Mouse (Mus musculus): Measurements from ENCODE around the gene Clec9a. TPM values are rescaled to one million over a fixed set of nuclear protein-coding genes. Genes with fewer than 3 reads are reported as not detected.

The Clec9a gene
- polyA plus RNA-seq (2014; fragmentation: Nextera tagmentation; extraction: Ambion mirVana) = 0.16 and 0.33 TPM in 2 replicates

- H3K4me3 ChIP-seq (replicated peaks; ENCODE audit: low read length) = no peak within 1 kb of the TSS
- no peaks in the 10 kb centered on the region for H3K27me3 ChIP-seq (ENCODE audit: control insufficient read depth, insufficient read depth, low read length)
- WGBS = 89% methylated on average over 2 of the region's 2 CpGs
- H3K9me3 ChIP-seq (ENCODE audit: control insufficient read depth, low read length) = no peaks in the 10 kb centered on the region
- H3K4me1 ChIP-seq (replicated peaks; ENCODE audit: control insufficient read depth, insufficient read depth, low read length) = no peaks in the 10 kb centered on the region
- no peaks in the 10 kb centered on the region for H3K36me3 ChIP-seq (replicated peaks; ENCODE audit: control insufficient read depth, insufficient read depth)
- H3K9ac ChIP-seq = no peak within 1 kb of the TSS
- no peak within 1 kb of the TSS for H3K4me2 ChIP-seq (replicated peaks)
- H3K27ac ChIP-seq = no peak within 1 kb of the TSS
- ATAC-seq (ENCODE audit: low FRiP score) (no peak), DNase-seq (ENCODE audit: low spot score) (no peak)
Measured at GRCm38 (mm10) chr6:129408562-129408961, at the start of gene Clec9a. Gene Clec9a (plus strand): TSS chr6:129408862.

- no peak overlapping the region for H3K27ac ChIP-seq
- DNase-seq (ENCODE audit: low spot score) (no peak), ATAC-seq (ENCODE audit: low FRiP score) (no peak)
- no peak overlapping the region for H3K9ac ChIP-seq
- H3K4me3 ChIP-seq (replicated peaks; ENCODE audit: low read length) = no peak overlapping the region
- H3K36me3 ChIP-seq (replicated peaks; ENCODE audit: control insufficient read depth, insufficient read depth) = no peaks in the 10 kb centered on the region
- 97% methylated on average over 2 of the region's 2 CpGs for WGBS
- H3K9me3 ChIP-seq (ENCODE audit: control insufficient read depth, low read length) = no peaks in the 10 kb centered on the region
- H3K4me1 ChIP-seq (replicated peaks; ENCODE audit: control insufficient read depth, insufficient read depth, low read length) = no peaks in the 10 kb centered on the region
- no peaks in the 10 kb centered on the region for H3K27me3 ChIP-seq (ENCODE audit: control insufficient read depth, insufficient read depth, low read length)
- H3K4me2 ChIP-seq (replicated peaks) = no peak overlapping the region
Measured at GRCm38 (mm10) chr6:129359515-129359914, 49.1 kb upstream of the Clec9a start.

- WGBS = 26% methylated on average over 1 of the region's 1 CpGs
- H3K27me3 ChIP-seq (ENCODE audit: control insufficient read depth, insufficient read depth, low read length) = no peaks in the 10 kb centered on the region
- H3K4me3 ChIP-seq (replicated peaks; ENCODE audit: low read length) = no peak overlapping the region
- no peaks in the 10 kb centered on the region for H3K4me1 ChIP-seq (replicated peaks; ENCODE audit: control insufficient read depth, insufficient read depth, low read length)
- H3K4me2 ChIP-seq (replicated peaks) = no peak overlapping the region
- H3K9me3 ChIP-seq (ENCODE audit: control insufficient read depth, low read length) = no peaks in the 10 kb centered on the region
- ATAC-seq (ENCODE audit: low FRiP score) (no peak), DNase-seq (ENCODE audit: low spot score) (no peak)
- H3K9ac ChIP-seq = no peak overlapping the region
- no peaks in the 10 kb centered on the region for H3K36me3 ChIP-seq (replicated peaks; ENCODE audit: control insufficient read depth, insufficient read depth)
- no peak overlapping the region for H3K27ac ChIP-seq
Measured at GRCm38 (mm10) chr6:129363942-129364341, 44.7 kb upstream of the Clec9a start.

GRCm38 (mm10) chr6:129365959-129366359, 42.7 kb upstream of the Clec9a start:
- ATAC-seq (ENCODE audit: low FRiP score) = peak; percentile 55
- WGBS = 21% methylated on average over 6 of the region's 6 CpGs
- no peaks in the 10 kb centered on the region for H3K9me3 ChIP-seq (ENCODE audit: control insufficient read depth, low read length)

GRCm38 (mm10) chr6:129369374-129370132, 39.1 kb upstream of the Clec9a start:
- no peaks in the 10 kb centered on the region for H3K27me3 ChIP-seq (ENCODE audit: control insufficient read depth, insufficient read depth, low read length)
- no peaks in the 10 kb centered on the region for H3K9me3 ChIP-seq (ENCODE audit: control insufficient read depth, low read length)
- 71% methylated on average over 7 of the region's 7 CpGs for WGBS
- H3K36me3 ChIP-seq (replicated peaks; ENCODE audit: control insufficient read depth, insufficient read depth) = no peaks in the 10 kb centered on the region
- no peak overlapping the region for H3K4me2 ChIP-seq (replicated peaks)
- DNase-seq (ENCODE audit: low spot score) (no peak), ATAC-seq (ENCODE audit: low FRiP score) (no peak)
- no peak overlapping the region for H3K4me3 ChIP-seq (replicated peaks; ENCODE audit: low read length)
- no peak overlapping the region for H3K9ac ChIP-seq
- H3K4me1 ChIP-seq (replicated peaks; ENCODE audit: control insufficient read depth, insufficient read depth, low read length) = no peaks in the 10 kb centered on the region
- no peak overlapping the region for H3K27ac ChIP-seq

More at GRCm38 (mm10) chr6:129365959-129366359, 42.7 kb upstream of the Clec9a start:
- Histone ChIP-seq H3K27me3 (ENCODE audit: control insufficient read depth, insufficient read depth, low read length) (no peaks in the 10 kb centered on the region), H3K9ac (no peak overlapping the region), H3K36me3 (replicated peaks; ENCODE audit: control insufficient read depth, insufficient read depth) (no peaks in the 10 kb centered on the region), H3K4me1 (replicated peaks; ENCODE audit: control insufficient read depth, insufficient read depth, low read length) (no peaks in the 10 kb centered on the region), H3K4me3 (replicated peaks; ENCODE audit: low read length) (no peak overlapping the region), H3K4me2 (replicated peaks) (no peak overlapping the region), H3K27ac (no peak overlapping the region)
- peak; percentile 84 for DNase-seq (ENCODE audit: low spot score)

- Histone ChIP-seq H3K9ac (no peak overlapping the region), H3K27ac (no peak overlapping the region), H3K4me3 (replicated peaks; ENCODE audit: low read length) (no peak overlapping the region), H3K27me3 (ENCODE audit: control insufficient read depth, insufficient read depth, low read length) (no peaks in the 10 kb centered on the region), H3K4me2 (replicated peaks) (no peak overlapping the region), H3K9me3 (ENCODE audit: control insufficient read depth, low read length) (0 out of 2 replicates have a peak, but pooled peaks cover 5% of the 10 kb centered on the region), H3K36me3 (replicated peaks; ENCODE audit: control insufficient read depth, insufficient read depth) (no peaks in the 10 kb centered on the region), H3K4me1 (replicated peaks; ENCODE audit: control insufficient read depth, insufficient read depth, low read length) (no peaks in the 10 kb centered on the region)
- WGBS = 88% methylated on average over 2 of the region's 2 CpGs
- no peak for ATAC-seq (ENCODE audit: low FRiP score)
- no peak for DNase-seq (ENCODE audit: low spot score)
Measured at GRCm38 (mm10) chr6:129374937-129375471, 33.7 kb upstream of the Clec9a start.

GRCm38 (mm10) chr6:129380454-129380853, 28.2 kb upstream of the Clec9a start:
- ATAC-seq (ENCODE audit: low FRiP score) (no peak), DNase-seq (ENCODE audit: low spot score) (no peak)
- WGBS = 61% methylated on average over 4 of the region's 4 CpGs
- no peak overlapping the region for H3K4me3 ChIP-seq (replicated peaks; ENCODE audit: low read length)
- no peaks in the 10 kb centered on the region for H3K4me1 ChIP-seq (replicated peaks; ENCODE audit: control insufficient read depth, insufficient read depth, low read length)
- H3K27me3 ChIP-seq (ENCODE audit: control insufficient read depth, insufficient read depth, low read length) = no peaks in the 10 kb centered on the region
- H3K9me3 ChIP-seq (ENCODE audit: control insufficient read depth, low read length) = 0 out of 2 replicates have a peak, but pooled peaks cover 5% of the 10 kb centered on the region
- no peaks in the 10 kb centered on the region for H3K36me3 ChIP-seq (replicated peaks; ENCODE audit: control insufficient read depth, insufficient read depth)
- no peak overlapping the region for H3K27ac ChIP-seq
- H3K9ac ChIP-seq = no peak overlapping the region
- no peak overlapping the region for H3K4me2 ChIP-seq (replicated peaks)

GRCm38 (mm10) chr6:129381736-129382135, 26.9 kb upstream of the Clec9a start:
- H3K4me1 ChIP-seq (replicated peaks; ENCODE audit: control insufficient read depth, insufficient read depth, low read length) = no peaks in the 10 kb centered on the region
- H3K27ac ChIP-seq = no peak overlapping the region
- ATAC-seq (ENCODE audit: low FRiP score) = no peak
- H3K9me3 ChIP-seq (ENCODE audit: control insufficient read depth, low read length) = no peaks in the 10 kb centered on the region
- H3K27me3 ChIP-seq (ENCODE audit: control insufficient read depth, insufficient read depth, low read length) = no peaks in the 10 kb centered on the region
- H3K4me3 ChIP-seq (replicated peaks; ENCODE audit: low read length) = no peak overlapping the region
- no peak for DNase-seq (ENCODE audit: low spot score)
- WGBS = 81% methylated on average over 1 of the region's 1 CpGs
- H3K9ac ChIP-seq = no peak overlapping the region
- H3K36me3 ChIP-seq (replicated peaks; ENCODE audit: control insufficient read depth, insufficient read depth) = no peaks in the 10 kb centered on the region
- H3K4me2 ChIP-seq (replicated peaks) = no peak overlapping the region

- Histone ChIP-seq H3K9ac (no peak overlapping the region), H3K36me3 (replicated peaks; ENCODE audit: control insufficient read depth, insufficient read depth) (no peaks in the 10 kb centered on the region), H3K9me3 (ENCODE audit: control insufficient read depth, low read length) (no peaks in the 10 kb centered on the region), H3K4me1 (replicated peaks; ENCODE audit: control insufficient read depth, insufficient read depth, low read length) (no peaks in the 10 kb centered on the region), H3K27me3 (ENCODE audit: control insufficient read depth, insufficient read depth, low read length) (no peaks in the 10 kb centered on the region), H3K27ac (no peak overlapping the region), H3K4me2 (replicated peaks) (no peak overlapping the region), H3K4me3 (replicated peaks; ENCODE audit: low read length) (no peak overlapping the region)
- 83% methylated on average over 3 of the region's 3 CpGs for WGBS
- ATAC-seq (ENCODE audit: low FRiP score) (no peak), DNase-seq (ENCODE audit: low spot score) (no peak)
Measured at GRCm38 (mm10) chr6:129383466-129383865, 25.2 kb upstream of the Clec9a start.

All from hindbrain, embryonic 14.5 days (tissue).